Mouse (Mus musculus): ENCODE results near the gene Ttc28.

DNA sequence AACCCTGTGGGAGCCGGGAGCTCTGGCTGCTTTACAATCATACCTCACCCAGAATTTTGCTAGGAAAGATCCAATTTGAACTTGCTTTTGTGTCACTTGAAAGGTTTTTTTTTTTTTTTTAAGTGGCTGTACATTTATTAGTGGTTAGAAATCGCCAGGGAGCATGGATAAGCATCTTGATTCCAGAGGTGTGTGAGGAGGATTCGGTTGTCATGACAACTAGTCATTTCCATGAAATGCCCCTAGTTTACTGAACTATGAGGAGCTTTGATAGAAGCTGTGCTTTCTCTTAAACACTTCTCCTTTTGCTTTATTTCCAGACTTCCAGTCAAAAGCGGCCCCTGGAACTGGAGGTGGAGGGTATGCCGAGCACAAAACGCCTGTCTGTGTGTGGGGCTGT is 6.4 kb upstream of the Ttc28 start:
- TF ChIP-seq GATA1 (IDR thresholded peaks at IDR 0.05; ENCODE audit: borderline replicate concordance, low read length) (no peak), FLI1 (IDR thresholded peaks at IDR 0.05; ENCODE audit: low read length) (no peak)
